Mouse (Mus musculus): ENCODE results near the gene Golim4. TPM values are rescaled to one million over a fixed set of nuclear protein-coding genes. Genes with fewer than 3 reads are reported as not detected.

Golim4 gene
- total RNA-seq, 2 experiments from 2014 or later: 20.0 to 21.0 TPM

Other genes starting within 250 kb of the Golim4 start
- not detected for gene Gm29133, start 208.8 kb downstream of the Golim4 start, total RNA-seq (2021)
- 10 to 100 TPM; 19.3 to 19.8 TPM for gene Fstl5, start 117.3 kb upstream of the Golim4 start, total RNA-seq (2021)